Mouse (Mus musculus) embryonic facial prominence, embryonic 14.5 days (tissue): ENCODE results near the gene Slc39a11. TPM values are rescaled to one million over a fixed set of nuclear protein-coding genes. Genes with fewer than 3 reads are reported as not detected.

Experiments
- ATAC-seq: fragments of 200-750 bp; cut with Nextera tagmentation; 2 replicates; pipeline ENCODE4 v1.8.0; 2017; ENCODE audit warnings: low read depth, moderate number of reproducible peaks, moderate TSS enrichment
- DNase-seq: peaks from one replicate; pipeline ENCODE4 v3.0.0-alpha.2; 2015; ENCODE audit warnings: low spot score
- H3K27ac ChIP-seq: fragments of 300-500 bp; sonication (generic); replicated peaks from 2 replicates; pipeline ENCODE4 v1.5.1; 2014; ENCODE audit warnings: low read depth, mild to moderate bottlenecking, low read length, moderate library complexity
- H3K27me3 ChIP-seq: fragments of 300-500 bp; sonication (generic); replicated peaks from 2 replicates; pipeline ENCODE4 v1.6.1; 2014; ENCODE audit warnings: low read length; ENCODE audit not compliant: control insufficient read depth, insufficient read depth
- H3K36me3 ChIP-seq: fragments of 300-500 bp; sonication (generic); 2 replicates; pipeline ENCODE4 v1.6.1; 2014; ENCODE audit warnings: low read length, mixed read lengths; ENCODE audit not compliant: control insufficient read depth, insufficient read depth
- H3K4me1 ChIP-seq: fragments of 300-500 bp; sonication (generic); 2 replicates; pipeline ENCODE4 v1.6.1; 2014; ENCODE audit warnings: antibody characterized with exemption, low read length; ENCODE audit not compliant: control insufficient read depth, insufficient read depth
- H3K4me2 ChIP-seq: fragments of 300-500 bp; sonication (generic); 2 replicates; pipeline ENCODE4 v1.6.1; 2014; ENCODE audit warnings: low read depth, mild to moderate bottlenecking, low read length, moderate library complexity, mixed read lengths
- H3K4me3 ChIP-seq: fragments of 300-500 bp; sonication (generic); 2 replicates; pipeline ENCODE4 v1.5.1; 2014; ENCODE audit warnings: low read depth, mild to moderate bottlenecking, low read length
- H3K9ac ChIP-seq: fragments of 300-500 bp; sonication (generic); 2 replicates; pipeline ENCODE4 v1.6.1; 2014; ENCODE audit warnings: low read depth, mild to moderate bottlenecking, low read length, moderate library complexity, mixed read lengths
- H3K9me3 ChIP-seq: fragments of 300-500 bp; sonication (generic); 2 replicates; pipeline ENCODE4 v1.6.1; 2016; ENCODE audit warnings: low read length; ENCODE audit not compliant: control insufficient read depth
- WGBS: fragments of 180-500 bp; shearing (Covaris S2); extraction: QIAGEN DNeasy Blood & Tissue Kit; methylation state at CpG from one replicate; pipeline ENCODE4 v1.1.7; 2014; 5-methylcytosine and 5-hydroxymethylcytosine counted together
- polyA plus RNA-seq: library from polyadenylated mRNA; unstranded; fragments of >200 nt; fragmentation: Nextera tagmentation; extraction: Ambion mirVana; gene quantifications from 2 replicates; pipeline ENCODE4 v1.2.1, GENCODE M21; 2014

Gene Slc39a11
- polyA plus RNA-seq, 1 experiment from 2014 or later: 23.6 TPM

DNA sequence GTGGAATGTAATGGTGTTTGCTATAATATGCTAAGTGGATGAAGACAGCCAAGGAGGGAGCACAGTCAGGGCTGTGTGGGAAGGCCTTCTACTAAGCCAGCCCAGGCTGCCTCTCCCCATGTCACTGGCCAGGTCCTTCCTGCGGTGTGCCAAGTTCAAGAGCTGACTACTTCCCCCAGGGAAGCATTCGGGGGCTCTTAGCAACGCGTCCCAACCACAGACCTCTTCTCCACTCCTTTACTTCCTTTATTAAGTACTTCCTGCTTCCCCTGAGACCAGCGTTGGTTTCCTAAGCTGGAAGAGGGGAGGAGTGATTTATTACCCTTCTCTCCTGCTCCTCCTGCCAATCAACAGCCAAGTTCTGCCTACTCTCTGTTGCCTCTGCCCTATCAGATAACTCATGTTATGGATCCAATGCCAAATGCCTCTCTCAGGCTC lies 315.4 kb downstream of the Slc39a11 start:
- Histone ChIP-seq H3K27me3 (no peaks in the 10 kb centered on the region), H3K9me3 (no peaks in the 10 kb centered on the region), H3K4me1 (peaks cover 4% of the 10 kb centered on the region; the same call in 1 of the 2 replicates), H3K27ac (no peak overlapping the region), H3K9ac (no peak overlapping the region), H3K4me3 (no peak overlapping the region), H3K4me2 (no peak overlapping the region), H3K36me3 (no peaks in the 10 kb centered on the region)
- DNase-seq (peak; percentile 73), ATAC-seq (peak; percentile 38)
- 47% methylated on average over 5 of the region's 5 CpGs for WGBS

GRCm38 (mm10) chr11:113333535-113333934 lies 316.3 kb downstream of the Slc39a11 start:
- ATAC-seq (peak; percentile 68; the same call in 1 of the 2 replicates), DNase-seq (no peak)
- no peak overlapping the region for H3K27ac ChIP-seq
- no peak overlapping the region for H3K4me2 ChIP-seq
- WGBS: 43% methylated on average over 9 of the region's 9 CpGs
- no peak overlapping the region for H3K4me3 ChIP-seq
- H3K36me3 ChIP-seq: no peaks in the 10 kb centered on the region
- H3K9ac ChIP-seq: no peak overlapping the region
- H3K9me3 ChIP-seq: no peaks in the 10 kb centered on the region
- H3K4me1 ChIP-seq: peaks cover 4% of the 10 kb centered on the region; the same call in 1 of the 2 replicates
- H3K27me3 ChIP-seq: no peaks in the 10 kb centered on the region

DNA sequence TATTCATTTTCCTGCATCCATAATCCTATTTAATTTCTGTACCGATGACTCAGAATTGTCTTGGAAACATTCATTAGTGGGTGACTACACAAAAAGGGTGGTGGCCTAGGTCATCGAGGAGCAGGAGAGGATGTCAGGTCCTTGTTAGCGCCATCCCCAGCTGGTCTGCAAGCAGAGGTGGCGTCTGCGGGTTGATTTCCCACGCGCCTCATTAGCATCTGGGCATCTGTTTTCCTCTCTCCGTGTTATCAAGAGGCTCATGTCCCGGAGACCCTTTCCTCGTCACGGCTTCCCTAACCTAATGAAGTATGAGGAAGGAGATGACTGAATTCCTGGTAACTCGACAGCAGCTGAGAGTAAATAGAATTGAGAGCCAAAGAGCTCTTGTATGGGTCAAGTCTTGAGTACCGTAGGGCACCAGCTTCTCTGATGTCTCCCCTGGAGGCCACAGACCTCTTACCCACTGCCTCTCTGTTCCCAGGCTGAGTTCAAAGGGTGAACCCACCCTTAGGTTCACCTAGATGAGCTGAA lies 319.8 kb downstream of the Slc39a11 start:
- no peaks in the 10 kb centered on the region for H3K36me3 ChIP-seq
- 82% methylated on average over 13 of the region's 13 CpGs for WGBS
- H3K4me3 ChIP-seq: no peak overlapping the region
- H3K9me3 ChIP-seq: no peaks in the 10 kb centered on the region
- H3K4me1 ChIP-seq: peaks cover 4% of the 10 kb centered on the region; the same call in 1 of the 2 replicates
- DNase-seq (no peak), ATAC-seq (no peak)
- H3K9ac ChIP-seq: no peak overlapping the region
- no peaks in the 10 kb centered on the region for H3K27me3 ChIP-seq
- H3K4me2 ChIP-seq: no peak overlapping the region
- H3K27ac ChIP-seq: no peak overlapping the region

- H3K4me3 ChIP-seq: no peak overlapping the region
- no peaks in the 10 kb centered on the region for H3K27me3 ChIP-seq
- peak overlapping the region; percentile 24 for H3K27ac ChIP-seq
- WGBS: 67% methylated on average over 3 of the region's 3 CpGs
- H3K9ac ChIP-seq: no peak overlapping the region
- no peaks in the 10 kb centered on the region for H3K4me1 ChIP-seq
- no peaks in the 10 kb centered on the region for H3K36me3 ChIP-seq
- ATAC-seq (no peak), DNase-seq (no peak)
- H3K4me2 ChIP-seq: no peak overlapping the region
- no peaks in the 10 kb centered on the region for H3K9me3 ChIP-seq
These were observed 322.3 kb downstream of the Slc39a11 start for GRCm38 (mm10) chr11:113327499-113328062.

GRCm38 (mm10) chr11:113326387-113327011 lies 323.4 kb downstream of the Slc39a11 start:
- Histone ChIP-seq H3K27ac (no peak overlapping the region), H3K9me3 (no peaks in the 10 kb centered on the region), H3K4me2 (peak overlapping the region; percentile 40), H3K9ac (no peak overlapping the region), H3K36me3 (no peaks in the 10 kb centered on the region), H3K4me3 (peak overlapping the region; percentile 4), H3K27me3 (no peaks in the 10 kb centered on the region), H3K4me1 (no peaks in the 10 kb centered on the region)
- 22% methylated on average over 17 of the region's 18 CpGs for WGBS
- DNase-seq (peak; percentile 45), ATAC-seq (peak; percentile 77)

GRCm38 (mm10) chr11:113321601-113322000 lies 328.3 kb downstream of the Slc39a11 start:
- DNase-seq: no peak
- 89% methylated on average over 3 of the region's 3 CpGs for WGBS
- H3K27ac ChIP-seq: no peak overlapping the region
- H3K36me3 ChIP-seq: no peaks in the 10 kb centered on the region
- no peaks in the 10 kb centered on the region for H3K27me3 ChIP-seq
- H3K4me3 ChIP-seq: no peak overlapping the region
- ATAC-seq: no peak
- H3K9me3 ChIP-seq: no peaks in the 10 kb centered on the region
- H3K4me2 ChIP-seq: no peak overlapping the region
- no peaks in the 10 kb centered on the region for H3K4me1 ChIP-seq
- H3K9ac ChIP-seq: no peak overlapping the region

DNA sequence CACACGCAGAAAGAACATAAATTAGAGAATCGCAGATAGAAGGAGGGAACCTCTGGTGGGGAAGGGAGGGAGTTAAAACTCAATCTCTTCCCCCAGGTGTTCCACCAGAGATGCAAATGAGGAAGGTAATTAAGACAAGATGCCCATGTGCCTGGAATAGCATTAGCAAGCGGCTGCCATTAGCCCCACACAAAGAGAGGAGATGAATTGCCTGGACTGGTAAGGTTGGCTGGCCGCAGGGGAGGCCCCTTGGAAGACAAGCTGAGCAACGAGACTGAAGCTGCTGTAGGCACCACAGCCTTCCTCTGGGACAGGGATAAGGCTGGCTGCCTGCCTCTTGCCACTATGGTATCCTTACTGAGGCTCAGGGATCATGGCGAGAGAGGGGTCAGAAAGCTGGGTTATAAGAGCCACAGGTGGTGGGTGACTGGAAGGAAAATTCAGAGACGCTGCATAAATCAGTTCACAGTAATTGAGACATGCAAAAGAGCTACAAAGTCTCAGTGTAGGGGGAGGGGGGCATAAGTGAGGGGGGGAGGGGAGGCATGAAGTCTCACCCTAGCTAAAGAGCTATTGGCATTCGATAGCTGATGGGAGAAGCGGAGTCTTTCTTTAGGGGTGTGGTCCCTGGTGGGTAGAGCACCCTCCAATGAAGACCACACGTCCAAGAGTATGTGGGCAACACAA lies 340.5 kb downstream of the Slc39a11 start:
- H3K27me3 ChIP-seq: no peaks in the 10 kb centered on the region
- 60% methylated on average over 10 of the region's 10 CpGs for WGBS
- H3K36me3 ChIP-seq: no peaks in the 10 kb centered on the region
- DNase-seq: no peak
- H3K9me3 ChIP-seq: no peaks in the 10 kb centered on the region
- 0 out of 2 replicates have a peak, but pooled peaks cover 3% of the 10 kb centered on the region for H3K4me1 ChIP-seq
- no peak overlapping the region for H3K4me3 ChIP-seq
- no peak overlapping the region for H3K9ac ChIP-seq
- H3K27ac ChIP-seq: no peak overlapping the region
- no peak overlapping the region for H3K4me2 ChIP-seq
- ATAC-seq: no peak

DNA sequence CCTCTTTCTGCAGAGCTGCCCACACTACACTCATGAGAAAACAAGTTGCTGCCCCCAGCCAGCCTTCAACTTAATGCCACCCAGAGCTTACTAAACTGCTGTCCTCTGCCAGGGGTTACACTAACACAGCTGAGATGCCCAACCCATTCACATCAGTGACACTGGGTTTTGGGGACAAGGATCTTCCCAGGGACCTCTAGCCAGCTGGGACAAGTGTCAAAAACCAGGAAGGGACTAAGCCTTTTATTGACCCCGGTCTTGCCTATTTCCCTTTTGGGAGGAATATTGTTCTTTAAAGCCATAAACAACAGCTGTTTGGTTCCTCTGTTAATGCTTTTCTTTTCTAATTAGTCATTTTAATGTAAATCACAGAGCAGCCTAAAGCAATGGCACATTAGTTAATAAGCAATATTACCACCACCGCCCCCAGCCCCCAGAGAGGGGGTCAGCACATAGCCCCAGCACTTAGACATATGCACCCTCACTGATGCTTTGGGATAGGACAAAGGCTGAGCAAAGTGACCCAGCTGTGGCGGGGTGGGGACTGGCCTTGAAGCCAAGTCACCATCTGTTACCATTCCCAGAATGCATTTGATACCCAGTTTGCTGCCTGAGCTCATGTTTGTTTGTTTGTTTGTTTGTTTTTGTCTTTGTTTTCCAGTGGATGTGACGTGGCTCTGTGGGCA lies 341.5 kb downstream of the Slc39a11 start:
- WGBS: 70% methylated on average over 4 of the region's 4 CpGs

More for the DNA sequence above, 341.5 kb downstream of the Slc39a11 start:
- no peak overlapping the region for H3K4me2 ChIP-seq
- ATAC-seq (no peak), DNase-seq (no peak)
- H3K27me3 ChIP-seq: no peaks in the 10 kb centered on the region
- 0 out of 2 replicates have a peak, but pooled peaks cover 3% of the 10 kb centered on the region for H3K4me1 ChIP-seq
- no peak overlapping the region for H3K27ac ChIP-seq
- no peak overlapping the region for H3K4me3 ChIP-seq
- no peak overlapping the region for H3K9ac ChIP-seq
- no peaks in the 10 kb centered on the region for H3K36me3 ChIP-seq
- H3K9me3 ChIP-seq: no peaks in the 10 kb centered on the region
